Mouse (Mus musculus): ENCODE measurements at regions not wholly inside any gene's neighbourhood (a gene's known extent, or its start where the extent isn't known, plus 50 kb on each side); places are given as distances from the start of the nearest gene placed in this dataset.

GRCm38 (mm10) chr17:64527817-64528216 lies 72.7 kb upstream of the Man2a1 start:
- no peak for TF ChIP-seq EP300 (IDR thresholded peaks at IDR 0.05)
- TF ChIP-seq CTCF (IDR thresholded peaks at IDR 0.05), result no peak

Measured in lung, postnatal 0 days (tissue).